Mouse (Mus musculus) bone marrow, adult 2 months (tissue): Measurements from ENCODE around the gene Cacna2d2.

Experiments used
- CTCF ChIP-seq: fragments of 200-500 bp; IDR thresholded peaks from 2 replicates; pipeline ENCODE4 v1.5.1; 2011; ENCODE audit warnings: low read length, control low read depth; ENCODE audit not compliant: control insufficient read depth, insufficient read depth
- POLR2A ChIP-seq: fragments of 200-500 bp; IDR thresholded peaks from 2 replicates; pipeline ENCODE4 v1.6.1; 2011; ENCODE audit warnings: low read depth, mild to moderate bottlenecking, control low read depth, low read length, borderline replicate concordance; ENCODE audit not compliant: control insufficient read depth

- no peak for TF ChIP-seq CTCF
- TF ChIP-seq POLR2A: no peak
These were observed 168.4 kb downstream of the Cacna2d2 start, which contains the start of gene Hyal2 for GRCm38 (mm10) chr9:107567702-107568319.
